Mouse (Mus musculus): ENCODE data around the gene Cyp2w1. TPM values are rescaled to one million over a fixed set of nuclear protein-coding genes. Genes with fewer than 3 reads are reported as not detected.

Gene Cyp2w1
- not detected for polyA plus RNA-seq (2021)

- in situ Hi-C loops (cut with MboI; ENCODE audit: low pct_unique_long_range_greater_than_20kb) = loop anchor here (25.0 kb wide), 1 partner anchor 310 kb away; no protein-coding TSS in a partner anchor
- ATAC-seq (no peak), DNase-seq (ENCODE audit: low read depth, low spot score) (no peak)
- ChIA-PET CTCF (interaction anchor here (1.3 to 5.0 kb wide), 7 partner anchors 8 to 70 kb away, joined by 3 to 37 read pairs (median 17); partner anchors contain the start of gene Gpr146), POLR2A (interaction anchor here (1.0 kb wide), 1 partner anchor 9 kb away, joined by 7 read pairs; no protein-coding TSS in a partner anchor)
- H3K27me3 ChIP-seq = no peaks in the 10 kb centered on the region
- no peak for TF ChIP-seq CTCF (IDR thresholded peaks at IDR 0.05)
Observed at GRCm38 (mm10) chr5:139352317-139352716, at the start of gene Cyp2w1. Gene Cyp2w1, plus strand, starts transcription at chr5:139352617.

- DNase-seq (ENCODE audit: low read depth, low spot score) = no peak
- TF ChIP-seq CTCF (IDR thresholded peaks at IDR 0.05) = no peak
- POLR2A ChIA-PET = no interaction called here
- CTCF ChIA-PET = no interaction called here
- in situ Hi-C loops (cut with MboI; ENCODE audit: low pct_unique_long_range_greater_than_20kb) = no loop called here
- ATAC-seq = no peak
- no peaks in the 10 kb centered on the region for H3K27me3 ChIP-seq
Observed at GRCm38 (mm10) chr5:139303646-139304061, 48.8 kb upstream of the Cyp2w1 start.

- in situ Hi-C loops (cut with MboI; ENCODE audit: low pct_unique_long_range_greater_than_20kb) = no loop called here
- ChIA-PET POLR2A (no interaction called here), CTCF (no interaction called here)
- no peak for DNase-seq (ENCODE audit: low read depth, low spot score)
- no peaks in the 10 kb centered on the region for H3K27me3 ChIP-seq
- TF ChIP-seq CTCF (IDR thresholded peaks at IDR 0.05) = no peak
- no peak for ATAC-seq
Observed at GRCm38 (mm10) chr5:139309946-139310345, 42.5 kb upstream of the Cyp2w1 start.

DNA sequence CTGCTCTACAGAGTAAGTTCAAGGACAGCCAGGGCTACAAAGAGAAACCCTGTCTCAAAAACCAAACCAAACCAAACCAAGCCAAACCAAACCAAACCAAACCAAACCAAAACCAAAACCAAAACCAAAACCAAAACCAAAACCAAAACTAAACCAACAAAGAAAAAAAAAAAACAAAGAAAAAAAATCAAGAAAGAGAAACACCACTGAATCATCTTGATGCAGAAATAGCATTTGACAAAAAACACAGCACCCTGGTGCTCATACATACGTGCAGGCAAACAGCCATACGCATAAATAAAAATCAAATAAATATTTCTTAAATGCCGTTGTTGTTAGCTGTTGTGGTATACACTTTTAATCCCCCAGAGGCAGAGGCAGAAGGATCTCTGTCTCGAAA lies 41.9 kb upstream of the Cyp2w1 start:
- no peak for ATAC-seq
- ChIA-PET CTCF (interaction anchor here (1.2 to 1.4 kb wide), 2 partner anchors 9 kb away, joined by 3 read pairs; no protein-coding TSS in a partner anchor), POLR2A (no interaction called here)
- H3K27me3 ChIP-seq = no peaks in the 10 kb centered on the region
- TF ChIP-seq CTCF (IDR thresholded peaks at IDR 0.05) = no peak
- no peak for DNase-seq (ENCODE audit: low read depth, low spot score)
- in situ Hi-C loops (cut with MboI; ENCODE audit: low pct_unique_long_range_greater_than_20kb) = no loop called here

DNA sequence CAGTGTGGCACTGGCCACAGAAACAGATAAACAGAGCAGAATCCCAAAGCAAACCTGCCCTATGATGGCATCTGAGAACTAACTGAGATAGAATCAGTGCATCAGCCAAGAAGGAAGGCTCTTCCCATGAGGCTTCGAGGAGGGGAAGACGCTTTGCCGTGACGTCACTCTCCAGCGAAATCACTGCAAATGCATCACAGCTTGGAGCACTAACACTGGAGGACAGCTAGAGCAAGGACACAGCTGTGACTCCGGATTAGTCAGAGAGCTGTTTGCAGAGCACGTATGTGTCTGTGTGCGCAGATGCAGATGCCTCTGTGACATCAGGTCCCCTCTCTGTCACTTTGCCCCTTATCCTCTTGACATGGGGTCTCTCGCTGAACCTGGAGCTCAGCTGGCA lies 40.6 kb upstream of the Cyp2w1 start:
- ChIA-PET POLR2A (no interaction called here), CTCF (interaction anchor here (1.2 to 1.4 kb wide), 2 partner anchors 8 to 10 kb away, joined by 3 read pairs; no protein-coding TSS in a partner anchor)
- DNase-seq (ENCODE audit: low read depth, low spot score) (no peak), ATAC-seq (no peak)
- no peak for TF ChIP-seq CTCF (IDR thresholded peaks at IDR 0.05)
- in situ Hi-C loops (cut with MboI; ENCODE audit: low pct_unique_long_range_greater_than_20kb) = no loop called here
- H3K27me3 ChIP-seq = no peaks in the 10 kb centered on the region

- ChIA-PET POLR2A (no interaction called here), CTCF (no interaction called here)
- H3K27me3 ChIP-seq = no peaks in the 10 kb centered on the region
- DNase-seq (ENCODE audit: low read depth, low spot score) = no peak
- in situ Hi-C loops (cut with MboI; ENCODE audit: low pct_unique_long_range_greater_than_20kb) = no loop called here
- no peak for TF ChIP-seq CTCF (IDR thresholded peaks at IDR 0.05)
- no peak for ATAC-seq
Observed at GRCm38 (mm10) chr5:139313536-139313935, 38.9 kb upstream of the Cyp2w1 start.

GRCm38 (mm10) chr5:139314941-139315642 lies 37.3 kb upstream of the Cyp2w1 start:
- DNase-seq (ENCODE audit: low read depth, low spot score) (no peak), ATAC-seq (no peak)
- ChIA-PET CTCF (no interaction called here), POLR2A (no interaction called here)
- in situ Hi-C loops (cut with MboI; ENCODE audit: low pct_unique_long_range_greater_than_20kb) = no loop called here
- H3K27me3 ChIP-seq = no peaks in the 10 kb centered on the region
- no peak for TF ChIP-seq CTCF (IDR thresholded peaks at IDR 0.05)

- no peak for TF ChIP-seq CTCF (IDR thresholded peaks at IDR 0.05)
- no peaks in the 10 kb centered on the region for H3K27me3 ChIP-seq
- CTCF ChIA-PET = no interaction called here
- in situ Hi-C loops (cut with MboI; ENCODE audit: low pct_unique_long_range_greater_than_20kb) = no loop called here
- ATAC-seq (no peak), DNase-seq (ENCODE audit: low read depth, low spot score) (no peak)
- POLR2A ChIA-PET = no interaction called here
Observed at GRCm38 (mm10) chr5:139316982-139317675, 35.3 kb upstream of the Cyp2w1 start.

GRCm38 (mm10) chr5:139317751-139318504 lies 34.5 kb upstream of the Cyp2w1 start:
- ATAC-seq = no peak

DNA sequence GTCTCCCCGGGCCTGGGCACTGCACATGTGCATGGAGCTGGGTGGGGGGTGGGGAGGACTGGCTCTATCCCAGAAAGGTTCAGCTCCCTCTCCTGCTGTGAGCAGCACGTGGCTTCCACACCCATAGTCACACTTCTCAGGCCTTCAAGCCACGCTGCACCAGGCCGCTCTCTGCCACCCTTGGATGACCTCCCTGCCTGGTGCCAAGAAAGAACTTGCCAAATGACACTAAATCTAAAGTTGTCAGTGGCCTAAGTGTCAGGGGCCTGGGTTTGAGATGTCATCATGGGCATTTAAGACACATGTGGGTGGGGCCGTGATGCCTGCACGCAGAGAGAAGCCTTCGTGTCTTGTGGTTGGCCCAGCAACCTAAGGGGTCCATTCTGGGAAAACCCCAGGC lies 32.0 kb upstream of the Cyp2w1 start:
- TF ChIP-seq CTCF (IDR thresholded peaks at IDR 0.05) = no peak
- in situ Hi-C loops (cut with MboI; ENCODE audit: low pct_unique_long_range_greater_than_20kb) = no loop called here
- ATAC-seq = no peak
- CTCF ChIA-PET = interaction anchor here (0.8 to 1.7 kb wide), 6 partner anchors 13 to 41 kb away, joined by 3 to 4 read pairs (median 4); no protein-coding TSS in a partner anchor
- H3K27me3 ChIP-seq = no peaks in the 10 kb centered on the region
- DNase-seq (ENCODE audit: low read depth, low spot score) = no peak
- POLR2A ChIA-PET = no interaction called here

More at GRCm38 (mm10) chr5:139317751-139318504, 34.5 kb upstream of the Cyp2w1 start:
- no peaks in the 10 kb centered on the region for H3K27me3 ChIP-seq
- TF ChIP-seq CTCF (IDR thresholded peaks at IDR 0.05) = no peak
- ChIA-PET CTCF (no interaction called here), POLR2A (no interaction called here)
- in situ Hi-C loops (cut with MboI; ENCODE audit: low pct_unique_long_range_greater_than_20kb) = no loop called here
- no peak for DNase-seq (ENCODE audit: low read depth, low spot score)

DNA sequence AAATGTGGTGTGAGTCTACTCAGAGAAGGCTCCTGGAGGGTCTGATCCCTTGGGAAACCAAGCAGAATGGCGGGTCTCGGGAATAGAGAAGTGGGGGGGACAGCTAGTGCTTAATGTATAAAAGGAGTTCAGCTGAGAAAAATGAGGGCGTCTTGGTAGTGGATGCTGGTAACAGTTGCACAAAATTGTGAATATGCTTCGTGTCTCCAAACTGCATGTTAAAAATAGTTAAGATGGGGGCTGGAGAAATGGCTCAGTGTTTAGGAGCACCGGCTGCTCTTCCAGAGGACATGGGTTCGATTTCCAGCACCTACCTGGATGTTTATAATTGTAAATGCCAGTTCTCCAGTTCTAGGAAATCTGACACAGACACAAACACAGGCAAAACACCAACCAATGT lies 31.1 kb upstream of the Cyp2w1 start:
- CTCF ChIA-PET = no interaction called here
- no peak for TF ChIP-seq CTCF (IDR thresholded peaks at IDR 0.05)
- ATAC-seq (no peak), DNase-seq (ENCODE audit: low read depth, low spot score) (no peak)
- in situ Hi-C loops (cut with MboI; ENCODE audit: low pct_unique_long_range_greater_than_20kb) = no loop called here
- H3K27me3 ChIP-seq = no peaks in the 10 kb centered on the region
- POLR2A ChIA-PET = no interaction called here

All from Patski (cell line).